Mouse (Mus musculus): ENCODE data around the gene Otub1. TPM values are rescaled to one million over a fixed set of nuclear protein-coding genes. Genes with fewer than 3 reads are reported as not detected.

Otub1 gene
- polyA plus RNA-seq, 1 experiment = 112 TPM

DNA sequence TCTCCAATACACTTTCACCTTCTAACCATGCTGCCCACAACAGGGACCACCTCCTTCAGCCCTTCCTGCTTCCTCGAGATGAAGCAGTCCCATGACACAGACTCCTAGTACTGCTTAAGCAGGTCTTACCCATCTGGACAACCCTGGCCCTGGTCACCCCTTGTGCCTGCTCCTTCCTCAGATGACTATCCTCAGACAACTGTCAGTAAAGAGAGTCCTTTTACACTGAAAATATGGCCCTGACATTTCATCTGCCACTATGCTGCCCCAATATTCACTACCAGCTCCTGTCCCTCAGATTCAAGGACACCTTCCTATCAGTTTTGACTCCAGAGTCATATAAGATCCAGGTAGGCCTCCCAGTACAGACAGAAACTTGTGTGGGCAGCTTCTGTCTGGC, 5.7 kb downstream of the Otub1 start:
- Histone ChIP-seq H3K4me2 (ENCODE audit: low read depth) (no peak overlapping the region), H3K36me3 (ENCODE audit: control insufficient read depth, insufficient read depth) (peaks cover 23% of the 10 kb centered on the region), H3K4me3 (no peak overlapping the region), H3ac (ENCODE audit: control insufficient read depth, insufficient read length) (no peak overlapping the region), H3K27me3 (ENCODE audit: control insufficient read depth, insufficient read depth, insufficient read length) (no peaks in the 10 kb centered on the region), H3K79me2 (ENCODE audit: control insufficient read depth, insufficient read depth) (peaks cover 26% of the 10 kb centered on the region)
- TF ChIP-seq MAX (IDR thresholded peaks at IDR 0.05; ENCODE audit: low read depth) (no peak), TCF3 (IDR thresholded peaks at IDR 0.05; ENCODE audit: insufficient read length, low read depth) (no peak), CEBPB (IDR thresholded peaks at IDR 0.05; ENCODE audit: insufficient read depth, poor library complexity, severe bottlenecking) (no peak), SRF (IDR thresholded peaks at IDR 0.05; ENCODE audit: control insufficient read depth, insufficient read length, low read depth) (no peak), E2F4 (IDR thresholded peaks at IDR 0.05; ENCODE audit: insufficient read depth) (no peak), POLR2AphosphoS2 (IDR thresholded peaks at IDR 0.05; ENCODE audit: insufficient read length, low read depth) (no peak), MYOG (IDR thresholded peaks at IDR 0.05; ENCODE audit: control insufficient read depth in 1 of 3, insufficient read depth in 1 of 3, insufficient read length in 2 of 3, low read depth in 2 of 3) (no peak)

- peaks cover 23% of the 10 kb centered on the region for H3K36me3 ChIP-seq (ENCODE audit: control insufficient read depth, insufficient read depth)
- H3K4me2 ChIP-seq (ENCODE audit: low read depth) = no peak overlapping the region
- no peaks in the 10 kb centered on the region for H3K27me3 ChIP-seq (ENCODE audit: control insufficient read depth, insufficient read depth, insufficient read length)
- no peak for TF ChIP-seq TCF3 (IDR thresholded peaks at IDR 0.05; ENCODE audit: insufficient read length, low read depth)
- no peak for TF ChIP-seq TCF12 (IDR thresholded peaks at IDR 0.05; ENCODE audit: insufficient read depth, poor library complexity, severe bottlenecking)
- no peak for TF ChIP-seq REST (IDR thresholded peaks at IDR 0.05; ENCODE audit: insufficient read depth, insufficient read length)
- TF ChIP-seq CEBPB (IDR thresholded peaks at IDR 0.05; ENCODE audit: insufficient read depth, poor library complexity, severe bottlenecking) = no peak
- TF ChIP-seq POLR2A (IDR thresholded peaks at IDR 0.05; ENCODE audit: insufficient read length, low read depth) = no peak
- TF ChIP-seq SRF (IDR thresholded peaks at IDR 0.05; ENCODE audit: control insufficient read depth, insufficient read length, low read depth) = no peak
- no peak for TF ChIP-seq MYOD1 (IDR thresholded peaks at IDR 0.05; ENCODE audit: control insufficient read depth in 1 of 3, insufficient read length in 2 of 3, low read depth in 2 of 3)
- TF ChIP-seq USF1 (IDR thresholded peaks at IDR 0.05; ENCODE audit: low read depth) = no peak
- TF ChIP-seq POLR2AphosphoS2 (IDR thresholded peaks at IDR 0.05; ENCODE audit: insufficient read length, low read depth) = no peak
- no peak for TF ChIP-seq MAX (IDR thresholded peaks at IDR 0.05; ENCODE audit: low read depth)
- TF ChIP-seq MYOG (IDR thresholded peaks at IDR 0.05; ENCODE audit: control insufficient read depth in 1 of 3, insufficient read depth in 1 of 3, insufficient read length in 2 of 3, low read depth in 2 of 3) = no peak
- TF ChIP-seq E2F4 (IDR thresholded peaks at IDR 0.05; ENCODE audit: insufficient read depth) = no peak
- H3K4me3 ChIP-seq = no peak overlapping the region
- no peak overlapping the region for H3ac ChIP-seq (ENCODE audit: control insufficient read depth, insufficient read length)
- H3K79me2 ChIP-seq (ENCODE audit: control insufficient read depth, insufficient read depth) = peaks cover 12% of the 10 kb centered on the region
Measured at GRCm38 (mm10) chr19:7199089-7199488, 7.0 kb downstream of the Otub1 start.

- no peaks in the 10 kb centered on the region for H3K79me2 ChIP-seq (ENCODE audit: control insufficient read depth, insufficient read depth)
- H3K27me3 ChIP-seq (ENCODE audit: control insufficient read depth, insufficient read depth, insufficient read length) = no peaks in the 10 kb centered on the region
- H3ac ChIP-seq (ENCODE audit: control insufficient read depth, insufficient read length) = no peak overlapping the region
- TF ChIP-seq POLR2A (IDR thresholded peaks at IDR 0.05; ENCODE audit: insufficient read length, low read depth) (no peak), TCF3 (IDR thresholded peaks at IDR 0.05; ENCODE audit: insufficient read length, low read depth) (no peak), REST (IDR thresholded peaks at IDR 0.05; ENCODE audit: insufficient read depth, insufficient read length) (no peak), E2F4 (IDR thresholded peaks at IDR 0.05; ENCODE audit: insufficient read depth) (no peak), TCF12 (IDR thresholded peaks at IDR 0.05; ENCODE audit: insufficient read depth, poor library complexity, severe bottlenecking) (no peak), MYOG (IDR thresholded peaks at IDR 0.05; ENCODE audit: control insufficient read depth in 1 of 3, insufficient read depth in 1 of 3, insufficient read length in 2 of 3, low read depth in 2 of 3) (no peak)
- H3K36me3 ChIP-seq (ENCODE audit: control insufficient read depth, insufficient read depth) = peaks cover 16% of the 10 kb centered on the region
- no peak overlapping the region for H3K4me2 ChIP-seq (ENCODE audit: low read depth)
- no peak overlapping the region for H3K4me3 ChIP-seq
Measured at GRCm38 (mm10) chr19:7197445-7197844, 8.7 kb downstream of the Otub1 start.

- TF ChIP-seq REST (IDR thresholded peaks at IDR 0.05; ENCODE audit: insufficient read depth, insufficient read length) (no peak), POLR2A (IDR thresholded peaks at IDR 0.05; ENCODE audit: insufficient read length, low read depth) (no peak), TCF3 (IDR thresholded peaks at IDR 0.05; ENCODE audit: insufficient read length, low read depth) (no peak), MAX (IDR thresholded peaks at IDR 0.05; ENCODE audit: low read depth) (no peak), CEBPB (IDR thresholded peaks at IDR 0.05; ENCODE audit: insufficient read depth, poor library complexity, severe bottlenecking) (no peak), MYOD1 (IDR thresholded peaks at IDR 0.05; ENCODE audit: control insufficient read depth in 1 of 3, insufficient read length in 2 of 3, low read depth in 2 of 3) (peak in 1 of 3 experiments; percentile 41), SRF (IDR thresholded peaks at IDR 0.05; ENCODE audit: control insufficient read depth, insufficient read length, low read depth) (no peak), MYOG (IDR thresholded peaks at IDR 0.05; ENCODE audit: control insufficient read depth in 1 of 3, insufficient read depth in 1 of 3, insufficient read length in 2 of 3, low read depth in 2 of 3) (peak in 2 of 3 experiments; percentile 70 to 71), E2F4 (IDR thresholded peaks at IDR 0.05; ENCODE audit: insufficient read depth) (no peak), POLR2AphosphoS2 (IDR thresholded peaks at IDR 0.05; ENCODE audit: insufficient read length, low read depth) (no peak), TCF12 (IDR thresholded peaks at IDR 0.05; ENCODE audit: insufficient read depth, poor library complexity, severe bottlenecking) (no peak), USF1 (IDR thresholded peaks at IDR 0.05; ENCODE audit: low read depth) (no peak)
- Histone ChIP-seq H3K36me3 (ENCODE audit: control insufficient read depth, insufficient read depth) (peaks cover 16% of the 10 kb centered on the region), H3K4me2 (ENCODE audit: low read depth) (no peak overlapping the region), H3K27me3 (ENCODE audit: control insufficient read depth, insufficient read depth, insufficient read length) (no peaks in the 10 kb centered on the region), H3ac (ENCODE audit: control insufficient read depth, insufficient read length) (no peak overlapping the region), H3K79me2 (ENCODE audit: control insufficient read depth, insufficient read depth) (no peaks in the 10 kb centered on the region), H3K4me3 (no peak overlapping the region)
Measured at GRCm38 (mm10) chr19:7196741-7197270, 9.3 kb downstream of the Otub1 start.

All from myocyte (in vitro differentiated cells).